Mouse (Mus musculus) lung, embryonic 16.5 days (tissue): Measurements from ENCODE around the gene Fam169b. TPM values are rescaled to one million over a fixed set of nuclear protein-coding genes. Genes with fewer than 3 reads are reported as not detected.

Experiments used
- ATAC-seq: fragments of 200-750 bp; cut with Nextera tagmentation; 2 replicates; pipeline ENCODE4 v1.8.0; 2017; ENCODE audit warnings: low read depth, mild to moderate bottlenecking, moderate library complexity
- H3K27ac ChIP-seq: fragments of 300-500 bp; sonication (generic); 2 replicates; pipeline ENCODE4 v1.5.1; 2014; ENCODE audit warnings: mild to moderate bottlenecking, control low read depth, low read length
- H3K27me3 ChIP-seq: fragments of 300-500 bp; sonication (generic); 2 replicates; pipeline ENCODE4 v1.6.1; 2014; ENCODE audit warnings: low read depth, low read length, mixed read lengths; ENCODE audit not compliant: control insufficient read depth, insufficient read depth
- H3K36me3 ChIP-seq: fragments of 300-500 bp; sonication (generic); 2 replicates; pipeline ENCODE4 v1.6.1; 2014; ENCODE audit warnings: low read length; ENCODE audit not compliant: control insufficient read depth, insufficient read depth
- H3K4me1 ChIP-seq: fragments of 300-500 bp; sonication (generic); replicated peaks from 2 replicates; pipeline ENCODE4 v1.6.1; 2014; ENCODE audit warnings: low read length, mixed read lengths; ENCODE audit not compliant: control insufficient read depth, insufficient read depth
- H3K4me2 ChIP-seq: fragments of 300-500 bp; sonication (generic); 2 replicates; pipeline ENCODE4 v1.6.1; 2014; ENCODE audit warnings: low read depth, low read length, control low read depth
- H3K4me3 ChIP-seq: fragments of 300-500 bp; sonication (generic); 2 replicates; pipeline ENCODE4 v1.5.1; 2014; ENCODE audit warnings: mild to moderate bottlenecking, low read length, control low read depth
- H3K9ac ChIP-seq: fragments of 300-500 bp; sonication (generic); 2 replicates; pipeline ENCODE4 v1.6.1; 2014; ENCODE audit warnings: low read length, control low read depth
- H3K9me3 ChIP-seq: fragments of 300-500 bp; sonication (generic); 2 replicates; pipeline ENCODE4 v1.6.1; 2016; ENCODE audit warnings: low read length; ENCODE audit not compliant: control insufficient read depth
- WGBS: fragments of 180-500 bp; shearing (Covaris S2); extraction: QIAGEN DNeasy Blood & Tissue Kit; methylation state at CpG from one replicate; pipeline ENCODE4 v1.1.7; 2014; 5-methylcytosine and 5-hydroxymethylcytosine counted together
- polyA plus RNA-seq: library from polyadenylated mRNA; unstranded; fragments of >200 nt; fragmentation: Nextera tagmentation; extraction: Ambion mirVana; gene quantifications from 2 replicates; pipeline ENCODE4 v1.2.1, GENCODE M21; 2015

The Fam169b gene
- polyA plus RNA-seq, 1 experiment from 2014 or later: 1.8 TPM

DNA sequence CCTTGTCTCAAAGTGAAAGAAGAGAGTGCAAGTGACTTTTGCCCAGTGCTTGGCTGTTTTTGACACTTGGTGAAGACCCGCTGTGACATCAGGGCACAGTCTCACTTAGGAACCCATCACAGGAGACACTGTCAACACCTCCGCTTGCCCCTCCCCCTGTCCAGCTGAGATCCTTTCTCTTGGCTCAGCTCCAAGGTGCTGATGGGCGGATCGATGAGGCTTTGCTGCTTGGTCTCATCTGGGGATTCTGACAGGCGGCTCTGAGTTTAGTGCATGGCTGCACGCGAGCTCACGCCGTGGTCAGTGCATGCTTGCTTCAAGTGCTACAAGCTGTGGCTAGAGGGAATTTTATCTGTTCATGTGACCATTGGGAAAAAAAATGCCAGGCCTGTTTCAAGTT, 108.5 kb downstream of the Fam169b start:
- no peak overlapping the region for H3K4me3 ChIP-seq
- WGBS: 13% methylated on average over 9 of the region's 9 CpGs
- H3K9me3 ChIP-seq: no peaks in the 10 kb centered on the region
- no peak overlapping the region for H3K9ac ChIP-seq
- peak; percentile 76 for ATAC-seq
- H3K36me3 ChIP-seq: no peaks in the 10 kb centered on the region
- no peaks in the 10 kb centered on the region for H3K27me3 ChIP-seq
- no peak overlapping the region for H3K4me2 ChIP-seq
- no peak overlapping the region for H3K27ac ChIP-seq
- 0 out of 2 replicates have a peak, but pooled peaks cover 3% of the 10 kb centered on the region for H3K4me1 ChIP-seq

GRCm38 (mm10) chr7:68386767-68387166, 113.1 kb downstream of the Fam169b start:
- 50% methylated on average over 3 of the region's 3 CpGs for WGBS
- H3K36me3 ChIP-seq: no peaks in the 10 kb centered on the region
- no peak for ATAC-seq
- H3K4me3 ChIP-seq: no peak overlapping the region
- no peak overlapping the region for H3K9ac ChIP-seq
- H3K4me1 ChIP-seq: 0 out of 2 replicates have a peak, but pooled peaks cover 3% of the 10 kb centered on the region
- H3K27me3 ChIP-seq: no peaks in the 10 kb centered on the region
- H3K27ac ChIP-seq: no peak overlapping the region
- H3K4me2 ChIP-seq: no peak overlapping the region
- no peaks in the 10 kb centered on the region for H3K9me3 ChIP-seq

GRCm38 (mm10) chr7:68395707-68396333, 122.2 kb downstream of the Fam169b start:
- H3K4me3 ChIP-seq: no peak overlapping the region
- no peaks in the 10 kb centered on the region; the same call in 1 of the 2 replicates for H3K27me3 ChIP-seq
- no peaks in the 10 kb centered on the region for H3K36me3 ChIP-seq
- H3K9ac ChIP-seq: no peak overlapping the region
- H3K27ac ChIP-seq: no peak overlapping the region
- ATAC-seq: no peak
- H3K4me1 ChIP-seq: no peaks in the 10 kb centered on the region
- H3K4me2 ChIP-seq: no peak overlapping the region
- no peaks in the 10 kb centered on the region for H3K9me3 ChIP-seq
- 81% methylated on average over 6 of the region's 6 CpGs for WGBS

- WGBS: 86% methylated on average over 7 of the region's 7 CpGs
- Histone ChIP-seq H3K4me1 (no peaks in the 10 kb centered on the region), H3K4me3 (no peak overlapping the region), H3K4me2 (no peak overlapping the region), H3K9me3 (no peaks in the 10 kb centered on the region), H3K36me3 (no peaks in the 10 kb centered on the region), H3K9ac (no peak overlapping the region), H3K27ac (no peak overlapping the region), H3K27me3 (no peaks in the 10 kb centered on the region; the same call in 1 of the 2 replicates)
- ATAC-seq: no peak
These were observed 126.9 kb downstream of the Fam169b start for GRCm38 (mm10) chr7:68400516-68400915.

DNA sequence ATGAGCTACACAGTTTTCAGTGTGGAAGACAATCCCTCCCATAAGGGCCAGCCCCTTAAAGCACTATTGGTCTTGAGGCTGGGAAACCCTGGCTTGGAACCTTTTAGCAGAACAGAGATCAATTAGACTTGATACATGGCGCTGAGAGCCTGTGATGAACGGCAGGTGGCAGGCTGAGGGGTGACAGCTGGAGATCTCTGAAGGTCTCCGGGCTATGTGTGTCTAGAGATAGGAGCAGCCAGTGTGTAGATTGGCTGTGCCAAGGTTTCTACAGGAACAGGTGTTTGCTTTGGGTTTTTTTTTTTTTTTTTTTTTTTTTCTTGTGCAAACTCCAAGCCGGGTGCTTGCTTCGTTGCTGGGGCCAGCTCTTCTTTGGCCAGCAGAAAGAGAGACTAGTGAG, 135.0 kb downstream of the Fam169b start:
- ATAC-seq: 0 out of 2 replicates have a peak, but pooled peaks have one; percentile 56
- H3K4me3 ChIP-seq: no peak overlapping the region
- H3K4me2 ChIP-seq: no peak overlapping the region
- WGBS: 23% methylated on average over 5 of the region's 5 CpGs
- no peak overlapping the region for H3K9ac ChIP-seq
- no peaks in the 10 kb centered on the region for H3K36me3 ChIP-seq
- H3K4me1 ChIP-seq: no peaks in the 10 kb centered on the region; the same call in 1 of the 2 replicates
- no peaks in the 10 kb centered on the region; the same call in 1 of the 2 replicates for H3K27me3 ChIP-seq
- H3K27ac ChIP-seq: no peak overlapping the region
- no peaks in the 10 kb centered on the region for H3K9me3 ChIP-seq

Other genes starting within 250 kb of the Fam169b start
- gene Pgpep1l, start 9.6 kb upstream of the Fam169b start, polyA plus RNA-seq: not detected in 2 replicates